Mouse (Mus musculus) gastrocnemius, postnatal 10 days (tissue): ENCODE measurements at regions not wholly inside any gene's neighbourhood (a gene's known extent, or its start where the extent isn't known, plus 50 kb on each side); places are given as distances from the start of the nearest gene placed in this dataset.

ENCODE experiments used
- DNase-seq: peaks from one replicate; pipeline ENCODE4 v3.0.0; 2021; ENCODE audit warnings: mixed read lengths

GRCm38 (mm10) chr6:127252000-127252721 is 100.2 kb upstream of the Ccnd2 start:
- DNase-seq = no peak

GRCm38 (mm10) chr6:127253935-127254334 is 101.9 kb upstream of the Ccnd2 start:
- no peak for DNase-seq

GRCm38 (mm10) chr6:127263903-127264680 is 112.1 kb upstream of the Ccnd2 start:
- no peak for DNase-seq

GRCm38 (mm10) chr6:127265063-127265775 is 113.2 kb upstream of the Ccnd2 start:
- no peak for DNase-seq

GRCm38 (mm10) chr6:127265901-127266812 is 114.2 kb upstream of the Ccnd2 start:
- peak; percentile 77 for DNase-seq

- DNase-seq = peak; percentile 18
These were observed 114.8 kb upstream of the Ccnd2 start for GRCm38 (mm10) chr6:127266813-127267165.

- no peak for DNase-seq
These were observed 117.0 kb upstream of the Ccnd2 start for GRCm38 (mm10) chr6:127269021-127269420.

- DNase-seq = no peak
These were observed 117.6 kb upstream of the Ccnd2 start for GRCm38 (mm10) chr6:127269525-127270044.

- DNase-seq = no peak
These were observed 118.8 kb upstream of the Ccnd2 start for GRCm38 (mm10) chr6:127270774-127271173.

- DNase-seq = no peak
These were observed 119.4 kb upstream of the Ccnd2 start for GRCm38 (mm10) chr6:127271418-127271817.

GRCm38 (mm10) chr6:127272630-127273029 is 120.6 kb upstream of the Ccnd2 start:
- no peak for DNase-seq

GRCm38 (mm10) chr6:127274732-127275429 is 122.9 kb upstream of the Ccnd2 start:
- no peak for DNase-seq

GRCm38 (mm10) chr6:127275430-127275784 is 123.4 kb upstream of the Ccnd2 start:
- DNase-seq = no peak

- DNase-seq = no peak
These were observed 124.4 kb upstream of the Ccnd2 start for GRCm38 (mm10) chr6:127276362-127276761.

- DNase-seq = no peak
These were observed 126.4 kb upstream of the Ccnd2 start for GRCm38 (mm10) chr6:127278402-127278801.

- DNase-seq = no peak
These were observed 132.2 kb upstream of the Ccnd2 start for GRCm38 (mm10) chr6:127284226-127284625.

- DNase-seq = no peak
These were observed 134.9 kb upstream of the Ccnd2 start for GRCm38 (mm10) chr6:127286681-127287476.

- DNase-seq = no peak
These were observed 137.0 kb upstream of the Ccnd2 start for GRCm38 (mm10) chr6:127288946-127289345.

- DNase-seq = no peak
These were observed 139.9 kb upstream of the Ccnd2 start for GRCm38 (mm10) chr6:127291937-127292336.

- DNase-seq = no peak
These were observed 141.8 kb upstream of the Ccnd2 start for GRCm38 (mm10) chr6:127293829-127294228.
